Mouse (Mus musculus) heart, postnatal 0 days (tissue): ENCODE results near the gene Rsph3a. TPM values are rescaled to one million over a fixed set of nuclear protein-coding genes. Genes with fewer than 3 reads are reported as not detected.
"Not testable (repeated sequence)": the region's sequence is repeated elsewhere in the genome, so short reads cannot be mapped to it uniquely, and the experiment has no call there.

Experiments used
- ATAC-seq: fragments of 200-750 bp; cut with Nextera tagmentation; 2 replicates; pipeline ENCODE4 v1.8.0; 2017; ENCODE audit warnings: low read depth, moderate number of reproducible peaks, moderate library complexity; ENCODE audit not compliant: insufficient read depth
- DNase-seq: peaks from one replicate; pipeline ENCODE4 v3.0.0-alpha.2; 2016; ENCODE audit warnings: low spot score
- H3K27ac ChIP-seq: fragments of 300-500 bp; sonication (generic); 2 replicates; pipeline ENCODE4 v1.5.1; 2014; ENCODE audit warnings: low read depth, mild to moderate bottlenecking
- H3K27me3 ChIP-seq: fragments of 300-500 bp; sonication (generic); 2 replicates; pipeline ENCODE4 v1.6.1; 2014; ENCODE audit warnings: low read length, mixed read lengths; ENCODE audit not compliant: control insufficient read depth, insufficient read depth
- H3K36me3 ChIP-seq: fragments of 300-500 bp; sonication (generic); replicated peaks from 2 replicates; pipeline ENCODE4 v1.6.1; 2014; ENCODE audit warnings: low read length, mixed read lengths; ENCODE audit not compliant: control insufficient read depth, insufficient read depth
- H3K4me1 ChIP-seq: fragments of 300-500 bp; sonication (generic); 2 replicates; pipeline ENCODE4 v1.6.1; 2014; ENCODE audit warnings: antibody characterized with exemption; ENCODE audit not compliant: control insufficient read depth, insufficient read depth
- H3K4me2 ChIP-seq: fragments of 300-500 bp; sonication (generic); 2 replicates; pipeline ENCODE4 v1.6.1; 2014; ENCODE audit warnings: low read depth, mild to moderate bottlenecking, low read length, moderate library complexity
- H3K4me3 ChIP-seq: fragments of 300-500 bp; sonication (generic); 2 replicates; pipeline ENCODE4 v1.5.1; 2014; ENCODE audit warnings: low read depth, low read length
- H3K9ac ChIP-seq: fragments of 300-500 bp; sonication (generic); replicated peaks from 2 replicates; pipeline ENCODE4 v1.6.1; 2014; ENCODE audit warnings: low read depth, low read length, mixed read lengths
- H3K9me3 ChIP-seq: fragments of 300-500 bp; sonication (generic); replicated peaks from 2 replicates; pipeline ENCODE4 v1.6.1; 2016; ENCODE audit warnings: low read length; ENCODE audit not compliant: control insufficient read depth
- WGBS: fragments of 180-500 bp; shearing (Covaris S2); extraction: QIAGEN DNeasy Blood & Tissue Kit; methylation state at CpG from one replicate; pipeline ENCODE4 v1.1.7; 2014; 5-methylcytosine and 5-hydroxymethylcytosine counted together
- polyA plus RNA-seq: library from polyadenylated mRNA; unstranded; fragments of >200 nt; fragmentation: Nextera tagmentation; extraction: Ambion mirVana; gene quantifications from 2 replicates; pipeline ENCODE4 v1.2.1, GENCODE M21; 2015
- total RNA-seq: library from RNA; depleted of rRNA; stranded (reverse); fragments of >200 nt; gene quantifications from 2 replicates; pipeline ENCODE4 v1.2.3, GENCODE M21; 2014; ENCODE audit warnings: low replicate concordance

Rsph3a gene
- total and polyA plus RNA-seq, 2 experiments from 2014 or later = 42.6 to 76.5 TPM

DNA sequence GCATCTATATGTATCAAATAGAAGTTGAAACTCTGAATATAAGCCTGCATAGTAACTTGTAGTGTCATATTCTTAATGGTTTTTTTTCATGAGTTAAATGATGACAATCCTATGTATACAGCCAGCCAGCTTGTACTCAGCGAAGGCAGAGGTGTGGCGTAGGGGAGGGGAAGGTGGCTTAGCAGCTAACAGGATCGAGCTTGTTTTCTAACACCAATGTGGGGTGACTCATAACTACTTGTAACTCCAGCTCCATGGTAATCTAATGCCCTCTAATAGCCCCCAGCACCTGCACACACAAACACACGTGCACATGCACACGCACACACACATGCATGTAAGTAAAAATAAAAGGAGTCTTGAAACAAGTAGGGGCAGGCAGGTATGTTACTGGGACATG lies 23.1 kb downstream of the Rsph3a start:
- not testable (repeated sequence) for ATAC-seq, H3K9me3 ChIP-seq, H3K9ac ChIP-seq, DNase-seq, H3K4me3 ChIP-seq, H3K27ac ChIP-seq, H3K4me1 ChIP-seq, H3K27me3 ChIP-seq, H3K36me3 ChIP-seq, H3K4me2 ChIP-seq
- WGBS = 80% methylated on average over 3 of the region's 5 CpGs

DNA sequence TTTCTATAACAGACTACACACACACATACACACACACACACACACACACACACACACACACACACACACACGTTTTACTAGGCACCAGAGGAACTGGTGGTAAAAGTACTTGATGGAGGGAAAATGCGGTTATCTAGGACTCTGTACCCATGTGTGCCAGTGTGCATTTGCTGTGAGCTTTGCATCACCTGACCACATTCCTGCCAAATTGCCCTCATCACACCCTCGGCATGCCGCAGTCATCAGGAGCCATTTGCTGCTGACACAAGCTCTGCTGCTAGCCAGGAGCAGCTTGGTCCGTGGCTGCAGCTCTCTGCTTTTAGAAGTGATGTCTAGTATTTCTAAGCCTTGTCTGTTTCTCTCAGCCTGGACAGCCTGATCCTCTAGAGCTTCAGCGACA lies 24.4 kb downstream of the Rsph3a start:
- not testable (repeated sequence) for H3K4me2 ChIP-seq, H3K36me3 ChIP-seq, H3K4me3 ChIP-seq, H3K27me3 ChIP-seq, H3K9me3 ChIP-seq, DNase-seq, H3K27ac ChIP-seq, H3K9ac ChIP-seq, H3K4me1 ChIP-seq
- 29% methylated on average over 2 of the region's 6 CpGs for WGBS
- peak; percentile 92 for ATAC-seq

DNA sequence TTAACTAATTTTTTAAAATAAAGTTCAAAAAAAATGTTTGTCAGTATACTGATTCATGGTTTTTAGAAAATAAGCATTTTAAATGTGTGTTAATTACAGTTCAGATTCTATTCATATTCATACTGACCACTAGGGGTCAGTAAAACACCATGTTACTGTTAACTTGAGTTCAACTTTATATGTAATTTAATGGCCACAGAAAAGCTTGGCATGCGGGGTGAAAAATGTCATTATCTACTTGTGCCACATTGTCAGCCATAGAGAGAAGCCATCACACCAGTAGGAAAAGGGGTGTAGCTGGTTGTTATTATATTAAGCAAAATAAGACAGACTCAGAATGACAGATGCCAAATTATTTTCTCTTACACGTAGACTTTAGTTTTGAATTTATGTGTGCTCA lies 38.1 kb downstream of the Rsph3a start:
- ATAC-seq, H3K27ac ChIP-seq, H3K27me3 ChIP-seq, DNase-seq, H3K9me3 ChIP-seq, H3K4me1 ChIP-seq, H3K4me2 ChIP-seq, H3K9ac ChIP-seq, H3K36me3 ChIP-seq, H3K4me3 ChIP-seq: not testable (repeated sequence)
- 71% methylated on average over 1 of the region's 2 CpGs for WGBS

DNA sequence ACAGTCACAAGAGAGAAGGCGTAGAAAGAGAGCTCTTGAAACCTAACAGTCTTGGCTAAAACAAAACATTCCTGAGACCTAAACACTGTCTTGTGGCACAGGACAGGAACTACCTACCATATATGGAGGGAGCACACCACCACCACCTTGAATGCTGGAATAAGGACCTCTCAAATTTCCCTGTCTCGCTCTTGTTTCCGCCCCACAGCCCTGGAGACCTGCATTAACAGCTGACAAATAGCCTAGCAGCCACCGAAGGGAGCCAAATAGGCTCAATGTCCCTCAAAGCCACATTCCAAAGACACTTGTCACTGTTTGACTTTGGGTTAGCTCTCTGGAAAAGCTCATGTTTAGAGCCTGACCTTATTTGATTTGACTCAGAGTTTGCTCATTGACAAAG lies 40.2 kb downstream of the Rsph3a start:
- WGBS = 49% methylated on average over 3 of the region's 4 CpGs
- H3K27me3 ChIP-seq, H3K4me1 ChIP-seq, H3K27ac ChIP-seq, ATAC-seq, H3K4me2 ChIP-seq, DNase-seq, H3K4me3 ChIP-seq, H3K9me3 ChIP-seq, H3K9ac ChIP-seq, H3K36me3 ChIP-seq: not testable (repeated sequence)

DNA sequence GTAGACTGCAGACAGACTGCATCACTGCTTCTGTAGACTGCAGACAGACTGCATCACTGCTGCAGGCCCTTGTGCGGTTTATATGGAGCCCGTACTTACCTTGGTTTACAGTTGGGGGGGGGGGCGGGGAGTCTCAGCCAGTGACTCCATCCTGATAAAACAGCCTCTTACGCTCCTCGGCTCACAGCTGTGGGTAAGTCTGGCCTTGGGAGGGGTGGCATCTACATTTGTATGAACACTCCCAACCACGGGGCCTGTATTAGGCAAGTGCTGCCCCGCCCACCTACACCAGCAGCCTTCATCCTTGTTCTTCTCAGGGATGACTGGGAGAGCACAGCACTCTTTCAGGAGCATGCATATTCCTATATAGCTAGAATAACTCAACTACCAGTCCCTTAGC lies 41.6 kb downstream of the Rsph3a start:
- not testable (repeated sequence) for H3K4me2 ChIP-seq, H3K36me3 ChIP-seq, H3K4me1 ChIP-seq, H3K27ac ChIP-seq, H3K9ac ChIP-seq, ATAC-seq, H3K9me3 ChIP-seq, H3K27me3 ChIP-seq, DNase-seq, H3K4me3 ChIP-seq
- 77% methylated on average over 7 of the region's 7 CpGs for WGBS

DNA sequence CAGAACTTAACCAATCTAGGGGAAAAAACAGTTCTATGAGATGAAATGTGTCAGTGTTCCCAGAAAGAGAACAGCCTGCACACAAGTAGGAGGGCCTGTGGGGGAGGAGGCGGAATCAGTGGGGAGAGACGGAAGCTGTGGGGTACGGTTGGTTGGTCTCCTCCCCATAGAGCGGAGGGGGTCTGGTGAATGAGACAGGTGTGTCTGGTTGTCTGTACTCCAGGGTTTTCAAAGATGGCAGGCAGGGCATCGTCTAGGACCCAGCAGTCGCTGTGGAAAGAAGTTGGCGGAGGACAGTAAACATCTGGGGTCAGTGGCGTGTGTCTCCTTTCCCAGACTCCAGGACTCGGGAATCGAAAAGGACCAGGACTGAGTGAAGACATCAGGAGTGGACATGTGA lies 57.8 kb downstream of the Rsph3a start:
- H3K9me3 ChIP-seq, H3K27me3 ChIP-seq, H3K27ac ChIP-seq, H3K4me2 ChIP-seq, H3K9ac ChIP-seq, H3K4me1 ChIP-seq, DNase-seq, H3K4me3 ChIP-seq, ATAC-seq, H3K36me3 ChIP-seq: not testable (repeated sequence)
- WGBS = 78% methylated on average over 10 of the region's 10 CpGs

DNA sequence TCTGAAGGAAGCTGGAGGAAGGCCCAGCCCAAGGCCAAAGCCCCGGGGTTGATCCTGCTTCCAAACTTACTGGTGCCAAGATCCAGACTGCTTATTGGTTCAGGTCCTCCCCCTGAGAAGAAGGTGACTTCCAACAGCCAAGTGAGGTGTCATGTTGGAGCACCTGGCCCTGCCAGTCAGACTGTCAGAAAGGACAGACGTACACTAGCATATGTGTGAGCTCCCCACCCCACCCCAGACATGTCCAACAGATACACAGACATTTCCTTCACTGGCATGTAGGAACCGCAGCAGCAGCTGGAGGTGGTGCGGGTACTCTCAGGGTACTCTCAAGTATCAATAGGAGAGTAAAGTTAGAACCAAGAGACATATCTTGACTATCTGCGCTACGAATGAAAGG lies 61.4 kb downstream of the Rsph3a start:
- not testable (repeated sequence) for H3K27ac ChIP-seq, H3K4me2 ChIP-seq, H3K9me3 ChIP-seq, H3K9ac ChIP-seq, DNase-seq, H3K27me3 ChIP-seq, H3K36me3 ChIP-seq, ATAC-seq, H3K4me3 ChIP-seq, H3K4me1 ChIP-seq
- 86% methylated on average over 1 of the region's 6 CpGs for WGBS

DNA sequence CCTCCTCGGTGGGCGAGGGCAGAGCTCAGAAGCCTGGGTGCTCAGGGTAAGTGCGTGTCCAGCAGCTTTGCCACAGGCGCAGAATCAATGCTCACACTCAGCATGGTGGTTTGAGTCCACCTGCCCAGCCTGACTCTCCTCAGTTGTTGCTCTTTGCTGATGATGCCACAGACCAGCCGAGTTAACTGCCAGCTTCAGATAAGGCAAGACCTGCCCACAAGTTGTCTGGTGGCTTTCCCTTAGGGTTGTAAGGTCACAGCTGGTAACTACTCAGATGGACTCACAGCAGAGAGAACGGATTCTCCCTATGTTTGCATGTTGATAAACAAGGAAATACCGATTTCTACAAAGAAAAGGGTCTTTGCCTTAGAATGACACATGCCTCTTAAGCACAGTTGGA lies 64.2 kb downstream of the Rsph3a start:
- 75% methylated on average over 5 of the region's 7 CpGs for WGBS
- not testable (repeated sequence) for H3K36me3 ChIP-seq, H3K4me3 ChIP-seq, ATAC-seq, H3K9me3 ChIP-seq, H3K4me2 ChIP-seq, H3K27ac ChIP-seq, H3K4me1 ChIP-seq, H3K27me3 ChIP-seq, DNase-seq, H3K9ac ChIP-seq

DNA sequence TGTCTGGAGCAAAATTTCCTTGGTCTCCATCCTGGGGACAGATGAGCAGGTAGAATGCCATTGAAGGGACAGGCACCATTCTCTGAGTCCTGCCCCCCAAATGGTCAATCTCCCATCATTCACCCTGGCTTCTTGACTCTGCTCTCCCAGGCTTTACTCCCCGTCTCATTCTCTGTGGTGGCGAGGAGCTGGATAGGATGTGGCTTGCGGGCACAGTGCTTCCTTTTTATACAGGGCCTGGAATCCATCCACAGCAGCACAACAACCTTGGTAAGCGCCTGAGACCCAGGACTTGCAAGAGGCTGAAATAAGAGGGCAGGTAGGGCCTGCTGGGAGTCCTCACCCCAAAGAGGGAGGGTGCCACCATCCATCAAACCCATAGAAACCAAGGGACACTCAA lies 68.6 kb downstream of the Rsph3a start:
- H3K9me3 ChIP-seq, H3K9ac ChIP-seq, H3K27me3 ChIP-seq, H3K4me2 ChIP-seq, DNase-seq, H3K4me1 ChIP-seq, H3K4me3 ChIP-seq, H3K36me3 ChIP-seq, ATAC-seq, H3K27ac ChIP-seq: not testable (repeated sequence)
- whole genome bisulfite sequencing = 87% methylated on average over 2 of the region's 4 CpGs
